Mouse (Mus musculus) CH12.LX (cell line): ENCODE results near the gene Cysrt1. TPM values are rescaled to one million over a fixed set of nuclear protein-coding genes. Genes with fewer than 3 reads are reported as not detected.

ENCODE experiments used
- DNase-seq: peaks from one replicate; pipeline ENCODE4 v3.0.0-alpha.2; 2013; ENCODE audit errors: extremely low read depth
- H3K27ac ChIP-seq: 2 replicates; pipeline ENCODE4 v1.5.1; 2012; ENCODE audit warnings: low read depth, mild to moderate bottlenecking, control low read depth, moderate library complexity; ENCODE audit not compliant: insufficient read depth
- H3K27me3 ChIP-seq: replicated peaks from 2 replicates; pipeline ENCODE3; 2012; ENCODE audit warnings: inconsistent platforms
- H3K36me3 ChIP-seq, 2 experiments: replicated peaks in 1 of 2; 2 replicates each; pipeline versions ENCODE3 to v1.6.1; 2012; ENCODE audit warnings: inconsistent platforms in 1 of 2, low read length in 1 of 2, mild to moderate bottlenecking in 1 of 2, mixed read lengths in 1 of 2, moderate library complexity in 1 of 2; ENCODE audit not compliant: control insufficient read depth in 1 of 2, insufficient read depth in 1 of 2
- H3K4me1 ChIP-seq, 2 experiments: 2 replicates each; pipeline ENCODE4 v1.6.1; 2012; ENCODE audit warnings: inconsistent platforms in 1 of 2, moderate library complexity in 1 of 2; ENCODE audit not compliant: insufficient read depth in 2 of 2, control insufficient read depth in 1 of 2
- H3K4me2 ChIP-seq: 2 replicates; pipeline ENCODE4 v1.6.1; 2012; ENCODE audit warnings: low read depth, mild to moderate bottlenecking, control low read depth; ENCODE audit not compliant: poor library complexity, insufficient read depth, severe bottlenecking
- H3K4me3 ChIP-seq, 3 experiments: fragments of 150-350 bp in 1 of 3; sonication (generic) in 1 of 3; replicated peaks in 1 of 3; 2 replicates each; pipeline versions ENCODE3 to v1.5.1; 2011 to 2012; ENCODE audit warnings: low read depth in 2 of 3, low read length in 2 of 3, mild to moderate bottlenecking in 2 of 3, moderate library complexity in 2 of 3, control low read depth in 1 of 3, improper control_type of control experiment in 1 of 3, inconsistent platforms in 1 of 3, mixed read lengths in 1 of 3; ENCODE audit not compliant: poor library complexity in 1 of 3
- H3K79me2 ChIP-seq: replicated peaks from 2 replicates; pipeline ENCODE4 v1.6.1; 2012; ENCODE audit warnings: mild to moderate bottlenecking, moderate library complexity; ENCODE audit not compliant: control insufficient read depth, poor library complexity, insufficient read depth, severe bottlenecking; ENCODE audit errors: extremely low read depth
- H3K9ac ChIP-seq: 2 replicates; pipeline ENCODE4 v1.6.1; 2012; ENCODE audit warnings: low read depth, mild to moderate bottlenecking, control low read depth, moderate library complexity; ENCODE audit not compliant: insufficient read depth
- H3K9me3 ChIP-seq: replicated peaks from 2 replicates; pipeline ENCODE3; 2012; ENCODE audit warnings: low read length, inconsistent platforms, mixed read lengths
- CHD1 ChIP-seq: IDR thresholded peaks from 2 replicates; pipeline ENCODE4 v1.6.1; 2012; ENCODE audit warnings: low read depth, low read length, improper control_type of control experiment, inconsistent platforms
- CHD2 ChIP-seq: IDR thresholded peaks from 2 replicates; pipeline ENCODE4 v1.6.1; 2011; ENCODE audit warnings: low read length, improper control_type of control experiment
- CTCF ChIP-seq, 2 experiments: IDR thresholded peaks in 1 of 2; conservative IDR thresholded peaks in 1 of 2; 2 replicates each; pipeline ENCODE4 v1.5.1; 2011 to 2012; ENCODE audit warnings: low read depth in 2 of 2, low read length in 2 of 2, improper control_type of control experiment in 1 of 2, inconsistent platforms in 1 of 2, mild to moderate bottlenecking in 1 of 2, moderate library complexity in 1 of 2
- ELF1 ChIP-seq: IDR thresholded peaks from 2 replicates; pipeline ENCODE4 v1.6.1; 2014; ENCODE audit warnings: low read depth, mild to moderate bottlenecking, inconsistent platforms, low read length, improper control_type of control experiment
- GABPA ChIP-seq: IDR thresholded peaks from 2 replicates; pipeline ENCODE4 v1.6.1; 2012; ENCODE audit warnings: low read depth, low read length, improper control_type of control experiment, inconsistent platforms; ENCODE audit not compliant: insufficient replicate concordance
- HCFC1 ChIP-seq: IDR thresholded peaks from 2 replicates; pipeline ENCODE4 v1.6.1; 2012; ENCODE audit warnings: low read depth, mild to moderate bottlenecking, inconsistent platforms, low read length, improper control_type of control experiment
- IRF4 ChIP-seq: IDR thresholded peaks from 2 replicates; pipeline ENCODE4 v1.6.1; 2014; ENCODE audit warnings: low read depth, mild to moderate bottlenecking, inconsistent platforms, low read length, improper control_type of control experiment
- JUN ChIP-seq: IDR thresholded peaks from 2 replicates; pipeline ENCODE4 v1.6.1; 2011; ENCODE audit warnings: low read depth, mild to moderate bottlenecking, low read length, improper control_type of control experiment, moderate library complexity; ENCODE audit not compliant: insufficient read depth
- MAFK ChIP-seq: IDR thresholded peaks from 2 replicates; pipeline ENCODE4 v1.6.1; 2011; ENCODE audit warnings: low read length, improper control_type of control experiment; ENCODE audit not compliant: insufficient replicate concordance
- MAX ChIP-seq: IDR thresholded peaks from 2 replicates; pipeline ENCODE4 v1.6.1; 2011; ENCODE audit warnings: low read length, improper control_type of control experiment
- MAZ ChIP-seq: IDR thresholded peaks from 2 replicates; pipeline ENCODE4 v1.6.1; 2012; ENCODE audit warnings: low read depth, mild to moderate bottlenecking, inconsistent platforms, low read length, improper control_type of control experiment, moderate library complexity
- MEF2A ChIP-seq: IDR thresholded peaks from 2 replicates; pipeline ENCODE4 v1.6.1; 2014; ENCODE audit warnings: low read depth, mild to moderate bottlenecking, inconsistent platforms, low read length, improper control_type of control experiment, borderline replicate concordance
- MYC ChIP-seq: IDR thresholded peaks from 2 replicates; pipeline ENCODE4 v1.6.1; 2011; ENCODE audit warnings: low read depth, mild to moderate bottlenecking, improper control_type of control experiment, low read length
- NELFE ChIP-seq: IDR thresholded peaks from 2 replicates; pipeline ENCODE4 v1.6.1; 2011; ENCODE audit warnings: low read depth, low read length, improper control_type of control experiment
- PAX5 ChIP-seq: IDR thresholded peaks from 2 replicates; pipeline ENCODE4 v1.6.1; 2012; ENCODE audit warnings: low read length, inconsistent platforms, mixed read lengths
- RAD21 ChIP-seq: IDR thresholded peaks from 2 replicates; pipeline ENCODE4 v1.6.1; 2011; ENCODE audit warnings: low read depth, mild to moderate bottlenecking, low read length, improper control_type of control experiment, moderate library complexity
- SIN3A ChIP-seq: IDR thresholded peaks from 2 replicates; pipeline ENCODE4 v1.6.1; 2012; ENCODE audit warnings: low read length, improper control_type of control experiment, inconsistent platforms
- SMC3 ChIP-seq: IDR thresholded peaks from 2 replicates; pipeline ENCODE4 v1.6.1; 2011; ENCODE audit warnings: low read depth, low read length, improper control_type of control experiment
- TBP ChIP-seq: conservative IDR thresholded peaks from 2 replicates; pipeline ENCODE4 v1.6.1; 2011; ENCODE audit warnings: low read depth, low read length, improper control_type of control experiment
- USF1 ChIP-seq: IDR thresholded peaks from 2 replicates; pipeline ENCODE4 v1.6.1; 2014; ENCODE audit warnings: low read depth, mild to moderate bottlenecking, inconsistent platforms, low read length, improper control_type of control experiment
- ZC3H11A ChIP-seq: IDR thresholded peaks from 2 replicates; pipeline ENCODE4 v1.6.1; 2012; ENCODE audit warnings: low read depth, mild to moderate bottlenecking, inconsistent platforms, low read length, improper control_type of control experiment
- ZKSCAN1 ChIP-seq: IDR thresholded peaks from 2 replicates; pipeline ENCODE4 v1.6.1; 2012; ENCODE audit warnings: low read depth, inconsistent platforms, low read length, improper control_type of control experiment, borderline replicate concordance
- ZMIZ1 ChIP-seq: IDR thresholded peaks from 2 replicates; pipeline ENCODE4 v1.6.1; 2012; ENCODE audit warnings: low read depth, mild to moderate bottlenecking, inconsistent platforms, low read length, improper control_type of control experiment
- ZNF384 ChIP-seq: IDR thresholded peaks from 2 replicates; pipeline ENCODE4 v1.6.1; 2012; ENCODE audit warnings: low read depth, low read length, improper control_type of control experiment, inconsistent platforms
- dilution Hi-C: fragments of 300-500 bp; cut with MboI; formaldehyde crosslinking; loops from 2 replicates; pipeline ENCODE4 v1.14.3; 2020; ENCODE audit warnings: low sequenced_read_pairs; ENCODE audit not compliant: extremely low pct_unique_long_range_greater_than_20kb, extremely low pct_ligation_motif_present
- in situ Hi-C: fragments of 300-500 bp; cut with MboI; formaldehyde crosslinking; loops from 3 replicates; pipeline ENCODE4 v1.14.3; 2019; ENCODE audit warnings: low sequenced_read_pairs, low pct_ligation_motif_present, low pct_unique_long_range_greater_than_20kb, mixed read lengths
- polyA plus RNA-seq: library from polyadenylated mRNA; unstranded; fragments of >175 nt; gene quantifications from 2 replicates; pipeline ENCODE4 v1.2.1, GENCODE M21; 2012; ENCODE audit warnings: low read depth; ENCODE audit not compliant: insufficient read length
- total RNA-seq, 2 experiments: library from RNA; depleted of rRNA; stranded (reverse); fragments of 300-350 nt in 1 of 2; fragments of >200 nt in 1 of 2; gene quantifications; 2 replicates each; pipeline ENCODE4 v1.2.3; 2012 to 2014

Cysrt1 gene
- total and polyA plus RNA-seq, 3 experiments = not detected

- H3K4me3 ChIP-seq = no peak overlapping the region
- no peak for DNase-seq
- H3K36me3 ChIP-seq = peaks cover 2 to 14% of the 10 kb centered on the region in 2 experiments
- no peaks in the 10 kb centered on the region for H3K79me2 ChIP-seq
- H3K9ac ChIP-seq = no peak overlapping the region
- H3K27ac ChIP-seq = no peak overlapping the region
- H3K27me3 ChIP-seq = peaks cover 61% of the 10 kb centered on the region
- no peaks in the 10 kb centered on the region for H3K9me3 ChIP-seq
- dilution Hi-C loops = no loop called here
- TF ChIP-seq ZMIZ1 = no peak
- no peak for TF ChIP-seq MEF2A
- TF ChIP-seq RAD21 = no peak
- TF ChIP-seq MAX = no peak
- TF ChIP-seq PAX5 = no peak
- TF ChIP-seq MAFK = no peak
- no peak for TF ChIP-seq HCFC1
- no peak for TF ChIP-seq ZC3H11A
- no peak for TF ChIP-seq USF1
- no peak for TF ChIP-seq SMC3
- no peak for TF ChIP-seq CHD1
- TF ChIP-seq SIN3A = no peak
- no peak for TF ChIP-seq MYC
- TF ChIP-seq IRF4 = no peak
- no peak for TF ChIP-seq CTCF (conservative IDR thresholded peaks at IDR 0.05 in 1 of 2, IDR thresholded peaks at IDR 0.05 in 1 of 2; ENCODE audit: low read depth in 2 of 2, low read length in 2 of 2)
- no peak for TF ChIP-seq TBP
- TF ChIP-seq GABPA = no peak
- TF ChIP-seq ELF1 = no peak
- in situ Hi-C loops = no loop called here
- no peak overlapping the region for H3K4me2 ChIP-seq
- peaks cover 12 to 16% of the 10 kb centered on the region in 2 experiments for H3K4me1 ChIP-seq
These were observed 2.5 kb downstream of the Cysrt1 start for GRCm38 (mm10) chr2:25239766-25240165.

- Histone ChIP-seq H3K27ac (no peak overlapping the region), H3K4me3 (no peak overlapping the region), H3K27me3 (peaks cover 77% of the 10 kb centered on the region), H3K4me1 (peaks cover 12 to 21% of the 10 kb centered on the region in 2 experiments), H3K4me2 (no peak overlapping the region), H3K79me2 (no peaks in the 10 kb centered on the region), H3K9ac (no peak overlapping the region), H3K36me3 (no peaks in the 10 kb centered on the region), H3K9me3 (no peaks in the 10 kb centered on the region)
- in situ Hi-C loops = no loop called here
- no peak for DNase-seq
- no peak for TF ChIP-seq SIN3A
- no peak for TF ChIP-seq GABPA
- no peak for TF ChIP-seq ZNF384
- no peak for TF ChIP-seq CHD2
- no peak for TF ChIP-seq ELF1
- no peak for TF ChIP-seq NELFE
- TF ChIP-seq MAZ = no peak
- no peak for TF ChIP-seq JUN
- no peak for TF ChIP-seq CTCF (conservative IDR thresholded peaks at IDR 0.05 in 1 of 2, IDR thresholded peaks at IDR 0.05 in 1 of 2; ENCODE audit: low read depth in 2 of 2, low read length in 2 of 2)
- no peak for TF ChIP-seq IRF4
- TF ChIP-seq ZMIZ1 = no peak
- TF ChIP-seq TBP = no peak
- TF ChIP-seq ZKSCAN1 = no peak
- no peak for TF ChIP-seq CHD1
- TF ChIP-seq RAD21 = no peak
- dilution Hi-C loops = no loop called here
These were observed 4.1 kb downstream of the Cysrt1 start for GRCm38 (mm10) chr2:25238106-25238505.
